Mouse (Mus musculus) testis, adult 2 months (tissue): ENCODE measurements at regions not wholly inside any gene's neighbourhood (a gene's known extent, or its start where the extent isn't known, plus 50 kb on each side); places are given as distances from the start of the nearest gene placed in this dataset.

Source experiments
- CTCF ChIP-seq: fragments of 200-500 bp; IDR thresholded peaks from 2 replicates; pipeline ENCODE4 v1.5.1; 2012; ENCODE audit warnings: low read depth, mild to moderate bottlenecking, inconsistent platforms, low read length, moderate library complexity; ENCODE audit not compliant: control insufficient read depth, insufficient read depth, insufficient replicate concordance
- POLR2A ChIP-seq: fragments of 200-500 bp; IDR thresholded peaks from 2 replicates; pipeline ENCODE4 v1.6.1; 2012; ENCODE audit warnings: low read depth, mild to moderate bottlenecking, inconsistent platforms, low read length, moderate library complexity; ENCODE audit not compliant: control insufficient read depth

DNA sequence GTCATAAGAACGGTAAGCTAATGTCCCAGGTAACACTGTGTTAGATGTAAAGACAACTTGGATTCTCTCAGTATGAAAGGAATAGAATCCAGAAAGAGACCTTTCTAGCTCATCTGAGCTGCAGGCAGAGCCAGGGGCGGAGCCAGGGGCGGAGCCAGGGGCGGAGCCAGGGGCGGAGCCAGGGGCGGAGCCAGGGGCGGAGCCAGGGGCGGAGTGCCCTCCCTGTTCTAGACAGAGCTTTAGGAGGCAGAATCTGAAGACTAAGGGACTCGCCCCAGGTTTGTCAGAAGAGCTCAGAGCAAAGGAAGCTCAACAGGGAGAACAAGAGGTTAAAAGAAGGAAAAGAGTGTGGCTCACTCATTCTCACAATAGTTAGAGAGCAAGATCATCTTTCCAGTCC, 169.9 kb upstream of the Paip1 start:
- TF ChIP-seq POLR2A, result no peak
- no peak for TF ChIP-seq CTCF
